Mouse (Mus musculus) midbrain, embryonic 12.5 days (tissue): ENCODE data around the gene Znhit6. TPM values are rescaled to one million over a fixed set of nuclear protein-coding genes. Genes with fewer than 3 reads are reported as not detected.

Experiments
- polyA plus RNA-seq: library from polyadenylated mRNA; unstranded; fragments of >200 nt; fragmentation: Nextera tagmentation; extraction: Ambion mirVana; gene quantifications from 2 replicates; pipeline ENCODE4 v1.2.1, GENCODE M21; 2016

Znhit6 gene
- polyA plus RNA-seq, 1 experiment from 2014 or later: 35.9 TPM

Other genes with a start within 250 kb of the Znhit6 start
- gene Ccn1, start 73.8 kb downstream of the Znhit6 start, polyA plus RNA-seq: 22.5 and 29.2 TPM in 2 replicates
- 38.2 TPM in 2 replicates for gene Ddah1, start 182.5 kb downstream of the Znhit6 start, polyA plus RNA-seq